Comparison of ENCODE assay signal across 29 mouse cellular contexts in genomic region chr3:52923824-52924559, GRCm38 (mm10).
A peak's percentile ranks its signal among the peaks of the same experiment; 100 is the strongest.
DNase-seq lines count a peak whose midpoint lies in the region; ATAC-seq and TF ChIP-seq lines count a peak whose summit lies in the region.
"Had no signal": no experiment of that assay in that cellular context is flagged by ENCODE, and none has a peak within 500 bp of the region (broad histone marks: within the 10 kb centered on the region; RNA-seq: fewer than 3 reads in every experiment).

No protein-coding gene starts in this region.

- H3K36me3 ChIP-seq in forebrain, embryonic 12.5 days (replicated peaks): no peaks in the 10 kb centered on the region
- H3K36me3 ChIP-seq in forebrain, embryonic 10.5 days (replicated peaks): no peaks in the 10 kb centered on the region
- no peaks in the 10 kb centered on the region for H3K36me3 ChIP-seq in thymus, adult 2 months (ENCODE audit: control insufficient read depth, insufficient read depth, low read length)
- H3K36me3 ChIP-seq in midbrain, embryonic 16.5 days (ENCODE audit: control insufficient read depth, insufficient read depth, low read length): no peaks in the 10 kb centered on the region
- H3K36me3 ChIP-seq: embryonic facial prominence, embryonic 12.5 days; heart, embryonic 10.5 days; heart, embryonic 15.5 days; limb, embryonic 12.5 days; liver, embryonic 15.5 days had no signal

- H3K4me2 ChIP-seq in forebrain, embryonic 12.5 days: no peak overlapping the region
- no peak overlapping the region for H3K4me2 ChIP-seq in midbrain, embryonic 16.5 days (ENCODE audit: low read length)
- H3K4me2 ChIP-seq: embryonic facial prominence, embryonic 12.5 days; heart, embryonic 15.5 days; limb, embryonic 12.5 days; liver, embryonic 15.5 days; lung, embryonic 14.5 days; midbrain, embryonic 11.5 days had no signal

- TF ChIP-seq POLR2A in thymus, adult 2 months (IDR thresholded peaks at IDR 0.05; ENCODE audit: control insufficient read depth, extremely low read depth, insufficient read depth, low read length, poor library complexity): no peak

- H3K4me3 ChIP-seq in forebrain, embryonic 12.5 days (replicated peaks): no peak overlapping the region
- H3K4me3 ChIP-seq in forebrain, embryonic 10.5 days: no peak overlapping the region
- H3K4me3 ChIP-seq in thymus, adult 2 months (ENCODE audit: control insufficient read depth, insufficient read depth, low read length): no peak overlapping the region
- no peak overlapping the region for H3K4me3 ChIP-seq in midbrain, embryonic 16.5 days (ENCODE audit: low read depth, low read length)
- H3K4me3 ChIP-seq: embryonic facial prominence, embryonic 12.5 days; heart, embryonic 10.5 days; heart, embryonic 15.5 days; limb, embryonic 12.5 days; liver, embryonic 15.5 days had no signal

- DNase-seq in forebrain, embryonic 10.5 days (ENCODE audit: extremely low spot score, low spot score): no peak
- no peak for DNase-seq in thymus, adult 2 months
- DNase-seq in layer of hippocampus, postnatal 10 days (ENCODE audit: low spot score in 2 of 2): no peak
- DNase-seq: adrenal gland, adult 8-10 months; cerebellum, adult 8-10 months; cerebellum, postnatal 36 days; embryo, embryonic 11 days; kidney, adult 9 months; kidney, postnatal 10 days; layer of hippocampus, adult 9-11 months; lung, embryonic 14.5 days; lung, postnatal 14 days; right cerebral cortex, adult 18-20 months; thymus, adult 18-20 months; thymus, postnatal 36 days had no signal

- TF ChIP-seq CTCF in thymus, adult 2 months (IDR thresholded peaks at IDR 0.05; ENCODE audit: borderline replicate concordance, control insufficient read depth, extremely low read depth, insufficient read depth, low read length, poor library complexity): no peak

- H3K27ac ChIP-seq in forebrain, embryonic 12.5 days: 0 out of 2 replicates have a peak overlapping the region, but pooled peaks have one; percentile 13
- no peak overlapping the region for H3K27ac ChIP-seq in forebrain, embryonic 10.5 days
- no peak overlapping the region for H3K27ac ChIP-seq in thymus, adult 2 months (ENCODE audit: control insufficient read depth, insufficient read depth, low read length)
- H3K27ac ChIP-seq in midbrain, embryonic 16.5 days (ENCODE audit: low read length): no peak overlapping the region
- H3K27ac ChIP-seq: embryonic facial prominence, embryonic 12.5 days; heart, embryonic 10.5 days; heart, embryonic 15.5 days; hindbrain, postnatal 0 days; limb, embryonic 12.5 days; liver, embryonic 15.5 days had no signal

- WGBS in forebrain, embryonic 12.5 days: 87% methylated on average over 4 of the region's 4 CpGs
- WGBS in forebrain, embryonic 10.5 days: 92% methylated on average over 4 of the region's 4 CpGs
- 64% methylated on average over 4 of the region's 4 CpGs for WGBS in thymus, adult 2 months
- 78% methylated on average over 4 of the region's 4 CpGs for WGBS in midbrain, embryonic 16.5 days

- no peaks in the 10 kb centered on the region for H3K27me3 ChIP-seq in forebrain, embryonic 12.5 days
- no peaks in the 10 kb centered on the region for H3K27me3 ChIP-seq in forebrain, embryonic 10.5 days (ENCODE audit: poor library complexity, severe bottlenecking)
- H3K27me3 ChIP-seq in thymus, adult 2 months (ENCODE audit: control insufficient read depth, insufficient read depth, low read length): no peaks in the 10 kb centered on the region
- H3K27me3 ChIP-seq in midbrain, embryonic 16.5 days (ENCODE audit: control insufficient read depth, insufficient read depth, low read depth, low read length): no peaks in the 10 kb centered on the region
- H3K27me3 ChIP-seq: embryonic facial prominence, embryonic 12.5 days; heart, embryonic 15.5 days; limb, embryonic 12.5 days; liver, embryonic 15.5 days had no signal

- H3K9ac ChIP-seq in forebrain, embryonic 12.5 days: no peak overlapping the region
- H3K9ac ChIP-seq in midbrain, embryonic 16.5 days (ENCODE audit: low read depth, low read length): no peak overlapping the region
- H3K9ac ChIP-seq: embryonic facial prominence, embryonic 12.5 days; heart, embryonic 15.5 days; limb, embryonic 12.5 days; liver, embryonic 15.5 days; lung, embryonic 14.5 days had no signal

- peaks cover 3% of the 10 kb centered on the region; the same call in 1 of the 2 replicates for H3K9me3 ChIP-seq in forebrain, embryonic 12.5 days
- H3K9me3 ChIP-seq in forebrain, embryonic 10.5 days: peaks cover 6% of the 10 kb centered on the region; the same call in 1 of the 2 replicates
- H3K9me3 ChIP-seq in midbrain, embryonic 16.5 days (replicated peaks; ENCODE audit: control insufficient read depth, low read length, poor library complexity, severe bottlenecking): no peaks in the 10 kb centered on the region; the same call in 1 of the 2 replicates
- H3K9me3 ChIP-seq: embryonic facial prominence, embryonic 12.5 days; heart, embryonic 10.5 days; heart, embryonic 15.5 days; liver, embryonic 15.5 days had no signal

- H3K4me1 ChIP-seq in forebrain, embryonic 12.5 days: peaks cover 13% of the 10 kb centered on the region; the same call in 1 of the 2 replicates
- H3K4me1 ChIP-seq in forebrain, embryonic 10.5 days: peaks cover 19% of the 10 kb centered on the region
- peaks cover 13% of the 10 kb centered on the region for H3K4me1 ChIP-seq in thymus, adult 2 months (replicated peaks; ENCODE audit: control insufficient read depth, insufficient read depth, low read length)
- peaks cover 6% of the 10 kb centered on the region; the same call in 1 of the 2 replicates for H3K4me1 ChIP-seq in midbrain, embryonic 16.5 days (ENCODE audit: control insufficient read depth, insufficient read depth, low read length)
- H3K4me1 ChIP-seq: embryonic facial prominence, embryonic 12.5 days; heart, embryonic 15.5 days; limb, embryonic 12.5 days; liver, embryonic 15.5 days had no signal

- ATAC-seq in forebrain, embryonic 12.5 days (ENCODE audit: low FRiP score): no peak
- ATAC-seq in CD4-positive, CD25-positive, alpha-beta regulatory T cell, adult 4 months: peak; percentile 42
- peak; percentile 81 for ATAC-seq in granulocyte monocyte progenitor cell, adult 5-6 weeks (replicated peaks; ENCODE audit: poor library complexity, severe bottlenecking)
- peak; percentile 71 for ATAC-seq in neutrophil, adult 5-6 weeks (ENCODE audit: extremely low read depth, insufficient number of reproducible peaks, low FRiP score, poor library complexity, severe bottlenecking)
- no peak for ATAC-seq in midbrain, embryonic 16.5 days
- ATAC-seq: forebrain, embryonic 16.5 days; hindbrain, postnatal 0 days; intestine, embryonic 16.5 days had no signal

Comparison
In these comparisons a context has a peak if more than half of its experiments do, and no peak if none do; other contexts are left out.
1. ATAC-seq: peak in CD4-positive, CD25-positive, alpha-beta regulatory T cell, adult 4 months (single experiment), granulocyte monocyte progenitor cell, adult 5-6 weeks (single experiment) and neutrophil, adult 5-6 weeks (single experiment); none in forebrain, embryonic 12.5 days (single experiment) and midbrain, embryonic 16.5 days (single experiment).